Mouse (Mus musculus) ES-E14 (cell line): ENCODE measurements around the gene Bax. TPM values are rescaled to one million over a fixed set of nuclear protein-coding genes. Genes with fewer than 3 reads are reported as not detected.

ENCODE experiments used
- DNase-seq: peaks from one replicate; pipeline ENCODE4 v3.0.0-alpha.2; 2013; ENCODE audit warnings: low read depth, low spot score
- H3K27ac ChIP-seq: 2 replicates; pipeline ENCODE4 v1.5.1; 2012; ENCODE audit warnings: low read depth, mild to moderate bottlenecking, low read length, moderate library complexity, mixed read lengths; ENCODE audit not compliant: poor library complexity, insufficient read depth, severe bottlenecking
- H3K36me3 ChIP-seq: 2 replicates; pipeline ENCODE4 v1.6.1; 2012; ENCODE audit warnings: mild to moderate bottlenecking, low read length, moderate library complexity, mixed read lengths; ENCODE audit not compliant: control insufficient read depth, poor library complexity, insufficient read depth, severe bottlenecking
- H3K4me1 ChIP-seq, 2 experiments: fragments of 150-350 bp in 1 of 2; sonication (generic) in 1 of 2; 2 replicates each; pipeline ENCODE4 v1.6.1; 2012; ENCODE audit warnings: low read length in 2 of 2, mild to moderate bottlenecking in 1 of 2, mixed read lengths in 1 of 2; ENCODE audit not compliant: control insufficient read depth in 2 of 2, insufficient read depth in 2 of 2, poor library complexity in 1 of 2
- H3K4me3 ChIP-seq, 2 experiments: fragments of 150-350 bp in 1 of 2; sonication (generic) in 1 of 2; 2 replicates each; pipeline ENCODE4 v1.5.1; 2012; ENCODE audit warnings: low read length in 2 of 2, low read depth in 1 of 2, mild to moderate bottlenecking in 1 of 2, mixed read lengths in 1 of 2; ENCODE audit not compliant: insufficient read depth in 1 of 2, poor library complexity in 1 of 2, severe bottlenecking in 1 of 2
- H3K9ac ChIP-seq: 2 replicates; pipeline ENCODE4 v1.6.1; 2012; ENCODE audit warnings: low read depth, mild to moderate bottlenecking, low read length, mixed read lengths; ENCODE audit not compliant: poor library complexity, insufficient read depth, severe bottlenecking
- H3K9me3 ChIP-seq: fragments of 150-350 bp; sonication (generic); 2 replicates; pipeline ENCODE4 v1.6.1; 2012; ENCODE audit warnings: low read depth, mild to moderate bottlenecking, low read length; ENCODE audit not compliant: control insufficient read depth, insufficient read depth
- CHD2 ChIP-seq: IDR thresholded peaks from 2 replicates; pipeline ENCODE4 v1.6.1; 2014; ENCODE audit warnings: mild to moderate bottlenecking, low read depth, low read length, inconsistent platforms
- HCFC1 ChIP-seq: IDR thresholded peaks from 2 replicates; pipeline ENCODE4 v1.6.1; 2012; ENCODE audit warnings: low read length, inconsistent platforms, borderline replicate concordance; ENCODE audit not compliant: insufficient read depth
- MAFK ChIP-seq: IDR thresholded peaks from 2 replicates; pipeline ENCODE4 v1.6.1; 2014; ENCODE audit warnings: mild to moderate bottlenecking, low read depth, low read length, inconsistent platforms; ENCODE audit not compliant: insufficient read depth
- ZC3H11A ChIP-seq: IDR thresholded peaks from 2 replicates; pipeline ENCODE4 v1.6.1; 2012; ENCODE audit warnings: low read depth, mild to moderate bottlenecking, inconsistent platforms, low read length, borderline replicate concordance
- ZNF384 ChIP-seq: IDR thresholded peaks from 2 replicates; pipeline ENCODE4 v1.6.1; 2012; ENCODE audit warnings: low read depth, low read length, inconsistent platforms
- in situ Hi-C, 2 experiments: fragments of 600-800 bp; cut with MboI; formaldehyde crosslinking; loops; one replicate each; pipeline ENCODE4 v1.15.1; 2025; ENCODE audit warnings: low sequenced_read_pairs in 2 of 2, inconsistent platforms in 1 of 2; ENCODE audit not compliant: unreplicated experiment in 2 of 2
- total RNA-seq: library from RNA; depleted of rRNA; stranded (reverse); fragments of 300-350 nt; gene quantifications from 2 replicates; pipeline ENCODE4 v1.2.3, GENCODE M21; 2012

Gene Bax
- total RNA-seq, 1 experiment: 388 TPM

- no peak for TF ChIP-seq ZNF384
- TF ChIP-seq ZC3H11A: no peak
- TF ChIP-seq HCFC1: no peak
- no peak for TF ChIP-seq MAFK
- no peak for TF ChIP-seq CHD2
- Histone ChIP-seq H3K36me3 (peaks cover 13% of the 10 kb centered on the region; the same call in 1 of the 2 replicates), H3K9me3 (no peaks in the 10 kb centered on the region), H3K4me1 (peaks cover 6 to 16% of the 10 kb centered on the region in 2 experiments; a peak in 3 of 4 replicates), H3K27ac (no peak overlapping the region), H3K9ac (no peak overlapping the region), H3K4me3 (no peak overlapping the region)
- in situ Hi-C loops: no loop called here
- DNase-seq: no peak
Observed at GRCm38 (mm10) chr7:45489578-45489977, 22.9 kb upstream of the Bax start.

- peak within 1 kb of the TSS; percentile 85 to 97 for H3K4me3 ChIP-seq
Observed at GRCm38 (mm10) chr7:45488293-45489204, 21.9 kb upstream of the Bax start, which contains the start of gene Dhdh. TSS of gene Dhdh (minus strand) at chr7:45488805.

GRCm38 (mm10) chr7:45487861-45488292, 21.2 kb upstream of the Bax start:
- H3K27ac ChIP-seq: no peak overlapping the region
- H3K9ac ChIP-seq: peak overlapping the region; percentile 77
- peaks cover 9% of the 10 kb centered on the region; the same call in 1 of the 2 replicates for H3K36me3 ChIP-seq
- peaks cover 6 to 14% of the 10 kb centered on the region in 2 experiments; a peak in 3 of 4 replicates for H3K4me1 ChIP-seq
- peak overlapping the region; percentile 85 to 97 for H3K4me3 ChIP-seq
- TF ChIP-seq HCFC1: no peak
- TF ChIP-seq CHD2: no peak
- TF ChIP-seq MAFK: no peak
- no peaks in the 10 kb centered on the region for H3K9me3 ChIP-seq
- in situ Hi-C loops: no loop called here
- no peak for DNase-seq

More at GRCm38 (mm10) chr7:45488293-45489204, 21.9 kb upstream of the Bax start, which contains the start of gene Dhdh:
- Histone ChIP-seq H3K27ac (peak within 1 kb of the TSS; percentile 76; the same call in 1 of the 2 replicates), H3K4me1 (peaks cover 6 to 14% of the 10 kb centered on the region in 2 experiments; a peak in 3 of 4 replicates), H3K9me3 (no peaks in the 10 kb centered on the region), H3K9ac (peak within 1 kb of the TSS; percentile 92), H3K36me3 (peaks cover 13% of the 10 kb centered on the region; the same call in 1 of the 2 replicates)
- in situ Hi-C loops: no loop called here
- no peak for TF ChIP-seq MAFK
- TF ChIP-seq ZC3H11A: no peak
- DNase-seq: no peak

GRCm38 (mm10) chr7:45486761-45487415, 20.2 kb upstream of the Bax start, which contains the start of gene Gm45808:
TSS of gene Gm45808 (minus strand) at chr7:45486811.
- Histone ChIP-seq H3K27ac (no peak within 1 kb of the TSS), H3K9me3 (no peaks in the 10 kb centered on the region), H3K4me1 (peaks cover 6 to 14% of the 10 kb centered on the region in 2 experiments; a peak in 3 of 4 replicates), H3K9ac (peak within 1 kb of the TSS; percentile 15; the same call in 1 of the 2 replicates), H3K4me3 (peak within 1 kb of the TSS in 1 of 2 experiments; percentile 97; a peak in 1 of 4 replicates), H3K36me3 (peaks cover 9% of the 10 kb centered on the region; the same call in 1 of the 2 replicates)
- DNase-seq: no peak
- no peak for TF ChIP-seq CHD2
- no peak for TF ChIP-seq ZNF384
- TF ChIP-seq ZC3H11A: no peak
- no peak for TF ChIP-seq MAFK
- no peak for TF ChIP-seq HCFC1
- in situ Hi-C loops: no loop called here
